Mouse (Mus musculus): ENCODE data around the gene Max.
A peak's percentile ranks its signal among the peaks of the same experiment; 100 is the strongest.

Max gene

DNA sequence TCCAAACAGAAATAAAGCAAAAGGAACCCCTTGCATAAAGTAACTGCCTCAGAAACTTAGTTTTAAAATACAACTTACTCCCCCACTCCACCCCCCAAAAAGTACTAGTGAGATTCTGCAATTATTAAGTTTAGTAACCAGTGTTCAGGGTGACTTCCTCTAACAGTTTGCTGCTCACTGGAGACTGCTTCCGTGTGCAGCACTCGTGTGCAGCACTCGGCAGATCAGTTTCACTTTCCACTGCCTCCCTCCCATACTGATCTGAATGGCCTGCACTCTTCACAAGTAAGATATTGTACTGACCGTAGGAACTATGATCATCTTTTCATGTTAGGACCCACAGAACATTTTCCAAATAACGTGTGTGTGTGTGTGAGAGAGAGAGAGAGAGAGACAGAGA lies 4.3 kb downstream of the Max start:
- DNase-seq (ENCODE audit: low read depth, low spot score), result peak; percentile 84

DNA sequence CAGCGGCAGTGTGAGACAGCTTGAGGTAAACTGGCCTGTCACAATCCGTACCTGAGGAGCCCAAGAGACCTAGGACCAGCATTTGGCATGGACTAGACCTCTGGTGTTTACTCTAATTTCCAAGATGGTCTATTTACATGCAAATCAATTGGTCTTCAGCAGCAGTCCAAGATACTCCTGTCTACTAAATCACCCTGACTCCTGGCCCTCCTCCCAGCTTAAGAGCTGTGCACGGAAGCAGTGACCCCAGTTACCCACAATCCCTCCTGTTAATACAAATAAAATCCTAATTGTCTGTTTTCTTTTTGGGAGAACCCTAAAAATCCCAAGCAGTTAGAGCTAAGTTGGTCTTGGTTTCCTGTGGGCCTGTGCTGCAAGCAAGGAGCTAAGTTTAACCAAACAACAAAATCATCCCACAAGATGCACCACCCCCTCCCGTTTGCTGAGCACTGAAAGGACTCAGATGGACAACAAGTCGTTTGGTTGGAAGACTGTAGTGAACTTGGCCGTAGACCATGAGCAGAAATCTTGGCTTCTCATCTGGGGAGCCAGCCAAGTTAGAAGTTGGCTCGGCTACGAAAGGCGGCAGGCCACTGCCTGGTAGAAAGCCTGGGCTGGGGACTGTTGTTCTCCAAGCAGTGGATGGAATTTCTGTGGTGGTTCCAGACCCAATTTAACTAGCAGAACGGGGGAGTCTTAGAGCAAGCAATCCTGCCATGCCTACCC lies 7.1 kb downstream of the Max start:
- DNase-seq (ENCODE audit: low read depth, low spot score), result no peak

DNA sequence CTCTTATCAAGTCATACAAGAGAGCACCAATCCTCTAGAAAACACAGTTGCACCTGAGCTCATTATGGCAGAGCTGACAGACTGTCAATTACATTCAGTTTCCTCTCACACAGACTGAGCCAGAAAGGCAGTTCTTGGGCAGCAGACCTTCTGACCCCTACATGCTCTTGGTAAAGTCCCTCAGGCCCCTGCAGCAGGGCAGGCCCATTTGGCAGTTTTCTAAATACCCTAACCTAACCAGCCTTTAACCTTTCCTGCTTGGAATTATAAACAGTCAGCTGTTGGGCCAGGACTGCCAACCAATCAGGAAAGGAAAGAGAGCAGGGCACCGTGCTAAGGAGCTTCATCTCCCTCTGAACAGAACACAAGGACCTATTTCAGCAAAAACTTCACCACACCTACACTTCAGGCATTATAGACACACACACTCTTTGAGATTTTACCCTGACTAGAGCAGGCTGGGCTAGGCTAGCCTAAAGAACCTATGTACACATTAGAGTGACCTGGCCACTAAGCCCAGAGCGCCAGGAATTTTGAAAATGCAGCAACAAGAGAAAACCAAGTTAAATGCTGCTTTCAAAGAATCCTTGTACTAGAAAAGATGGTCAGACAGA lies 8.1 kb downstream of the Max start:
- no peak for DNase-seq (ENCODE audit: low read depth, low spot score)

- peak; percentile 39 for DNase-seq (ENCODE audit: low read depth, low spot score)
Observed at GRCm38 (mm10) chr12:76950330-76950729, 11.7 kb downstream of the Max start.

DNA sequence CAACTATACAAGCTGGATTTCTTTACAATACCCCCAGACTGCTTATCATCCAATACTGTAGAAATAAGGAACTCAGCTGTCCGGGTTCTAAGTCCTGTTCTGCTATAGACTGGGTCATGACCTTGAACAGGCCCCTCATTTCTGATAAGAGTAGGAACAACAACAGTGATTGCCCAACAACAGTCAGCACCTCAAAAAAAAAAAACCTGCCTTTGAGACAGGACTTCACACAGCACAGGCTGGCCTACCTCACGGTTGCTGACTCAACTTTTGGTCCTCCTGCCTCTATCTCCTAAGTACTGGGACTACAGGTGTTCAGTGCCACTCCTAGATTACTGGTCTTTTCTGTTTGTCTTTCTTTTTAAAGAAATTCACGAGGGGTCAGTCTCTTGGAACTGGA lies 13.2 kb downstream of the Max start:
- no peak for DNase-seq (ENCODE audit: low read depth, low spot score)

GRCm38 (mm10) chr12:76948185-76948584 lies 13.8 kb downstream of the Max start:
- DNase-seq (ENCODE audit: low read depth, low spot score), result no peak

- no peak for DNase-seq (ENCODE audit: low read depth, low spot score)
Observed at GRCm38 (mm10) chr12:76947487-76947886, 14.5 kb downstream of the Max start.

GRCm38 (mm10) chr12:76943466-76943865 lies 18.5 kb downstream of the Max start:
- DNase-seq (ENCODE audit: low read depth, low spot score), result peak; percentile 28

- no peak for DNase-seq (ENCODE audit: low read depth, low spot score)
Observed at GRCm38 (mm10) chr12:76943046-76943445, 19.0 kb downstream of the Max start.

DNA sequence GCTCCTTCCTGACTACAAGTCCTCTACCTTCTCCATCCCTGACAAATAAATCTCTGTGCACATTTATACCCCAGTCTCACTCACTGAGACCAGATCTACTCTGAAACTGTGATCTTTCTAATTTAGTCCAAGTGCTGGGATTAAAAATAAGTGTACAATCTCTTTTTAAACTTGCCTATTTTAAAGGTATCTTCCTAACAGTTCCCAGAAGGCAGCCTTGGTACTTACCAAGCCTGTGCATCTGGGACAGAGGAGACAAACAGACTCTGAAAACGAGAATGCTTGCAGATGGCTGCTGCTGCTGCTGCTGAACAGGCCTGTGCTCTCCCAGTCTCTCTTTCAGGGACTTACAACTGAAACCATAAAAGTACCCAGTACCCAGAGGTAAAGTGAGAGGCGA lies 19.5 kb downstream of the Max start:
- no peak for DNase-seq (ENCODE audit: low read depth, low spot score)

- DNase-seq (ENCODE audit: low read depth, low spot score), result no peak
Observed at GRCm38 (mm10) chr12:76941524-76941923, 20.5 kb downstream of the Max start.

DNA sequence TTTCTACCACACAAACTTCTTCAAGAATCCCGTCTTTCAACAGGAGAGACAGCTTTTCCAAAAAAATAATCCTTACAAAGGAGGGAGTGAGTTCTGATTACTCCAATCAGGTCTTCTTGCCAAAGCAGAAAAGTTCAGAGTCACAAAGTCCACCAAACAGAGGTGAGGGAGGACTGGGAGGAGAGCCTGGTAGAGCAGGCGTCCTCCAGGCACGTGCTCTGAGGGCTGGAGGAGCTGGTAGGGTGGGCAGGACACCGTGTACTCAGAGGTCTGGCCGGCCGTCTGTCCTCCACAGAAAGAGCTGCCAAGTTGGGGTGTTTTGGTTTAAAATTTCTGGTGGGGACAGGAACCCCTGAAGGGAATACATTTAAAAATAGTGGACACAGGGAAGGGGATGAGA lies 24.0 kb downstream of the Max start:
- DNase-seq (ENCODE audit: low read depth, low spot score), result no peak

- no peak for DNase-seq (ENCODE audit: low read depth, low spot score)
Observed at GRCm38 (mm10) chr12:76936211-76936610, 25.8 kb downstream of the Max start.

DNA sequence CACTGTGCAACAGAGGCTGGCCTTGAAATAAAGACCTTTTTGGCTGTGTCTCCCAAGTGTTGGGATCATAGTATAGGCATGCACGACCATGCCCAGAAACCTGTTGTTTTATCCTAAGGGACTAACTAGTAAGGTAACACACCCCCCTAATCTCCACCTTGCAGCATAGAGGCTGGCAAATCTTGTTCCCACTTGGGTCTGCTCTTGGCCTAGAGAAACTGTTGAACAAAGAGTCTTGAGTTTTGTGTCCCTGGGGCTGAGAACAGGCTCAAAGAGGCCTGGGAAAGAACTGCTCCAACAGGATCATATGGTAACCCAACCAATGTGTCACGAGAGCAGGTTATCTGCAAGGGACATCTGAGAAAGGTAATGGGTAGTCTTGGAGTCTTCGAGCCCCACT lies 27.6 kb downstream of the Max start:
- no peak for DNase-seq (ENCODE audit: low read depth, low spot score)

GRCm38 (mm10) chr12:76932688-76933060 lies 29.3 kb downstream of the Max start:
- peak; percentile 51 for DNase-seq (ENCODE audit: low read depth, low spot score)

- no peak for DNase-seq (ENCODE audit: low read depth, low spot score)
Observed at GRCm38 (mm10) chr12:76931739-76932687, 30.0 kb downstream of the Max start.

GRCm38 (mm10) chr12:76930177-76930576 lies 31.8 kb downstream of the Max start:
- no peak for DNase-seq (ENCODE audit: low read depth, low spot score)

DNA sequence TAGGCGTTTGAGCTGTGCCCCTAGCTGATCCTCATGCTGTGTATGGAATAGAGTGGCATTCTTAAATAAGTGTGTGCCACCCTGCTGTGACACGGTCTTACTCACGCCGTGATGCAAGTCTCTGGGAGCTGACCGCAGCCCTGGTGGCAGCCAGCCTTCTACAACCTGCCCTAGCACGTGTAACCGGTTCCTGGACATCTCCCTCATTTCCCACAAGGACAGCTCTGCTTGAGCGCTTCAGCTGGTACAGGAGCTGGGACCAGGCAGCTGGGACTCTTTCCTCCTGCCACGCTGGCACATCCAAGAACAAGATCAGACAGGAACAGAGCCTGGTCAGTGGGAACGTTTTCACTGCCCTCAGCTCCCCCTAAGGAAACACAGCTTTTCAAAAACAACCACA lies 34.5 kb downstream of the Max start:
- DNase-seq (ENCODE audit: low read depth, low spot score), result no peak

GRCm38 (mm10) chr12:76927012-76927411 lies 35.0 kb downstream of the Max start:
- DNase-seq (ENCODE audit: low read depth, low spot score), result no peak

- DNase-seq (ENCODE audit: low read depth, low spot score), result no peak
Observed at GRCm38 (mm10) chr12:76926338-76926945, 35.6 kb downstream of the Max start.

- DNase-seq (ENCODE audit: low read depth, low spot score), result no peak
Observed at GRCm38 (mm10) chr12:76924904-76925604, 36.9 kb downstream of the Max start.
